Mouse (Mus musculus) C2C12 (cell line): ENCODE measurements around the gene Vps35l.

ENCODE experiments used
- CTCF ChIP-seq: IDR thresholded peaks from one replicate; pipeline ENCODE4 v1.5.1; 2011; ENCODE audit not compliant: control insufficient read depth, insufficient read depth, insufficient read length
- FOSL1 ChIP-seq: IDR thresholded peaks from one replicate; pipeline ENCODE4 v1.8.0; 2011; ENCODE audit warnings: mild to moderate bottlenecking, low read length; ENCODE audit not compliant: poor library complexity, insufficient read depth, severe bottlenecking
- USF1 ChIP-seq: IDR thresholded peaks from one replicate; pipeline ENCODE4 v1.6.1; 2011; ENCODE audit warnings: low read depth, mild to moderate bottlenecking, control low read depth, moderate library complexity

DNA sequence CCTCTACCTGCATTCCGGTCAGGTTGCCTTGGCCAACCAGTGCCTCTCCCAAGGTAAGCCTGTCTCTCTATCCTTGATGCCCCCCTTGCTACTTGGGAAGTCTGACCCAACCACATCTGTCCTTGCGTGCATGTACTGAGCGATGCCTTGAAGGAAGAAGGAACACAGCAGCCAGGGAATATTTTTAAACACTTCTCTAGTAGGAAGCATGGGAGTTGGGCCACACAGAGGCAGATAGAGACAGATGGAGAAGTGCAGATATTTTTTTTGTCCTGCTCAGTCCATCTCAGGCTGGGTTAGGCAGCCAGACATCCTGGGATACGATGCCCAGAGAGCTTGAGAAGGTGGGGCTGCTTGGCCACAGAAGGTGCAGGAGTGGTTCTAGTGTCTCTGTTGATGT, 73.6 kb downstream of the Vps35l start:
- TF ChIP-seq CTCF, result no peak
- no peak for TF ChIP-seq FOSL1
- no peak for TF ChIP-seq USF1
